Mouse (Mus musculus): Measurements from ENCODE around the gene Bmper. TPM values are rescaled to one million over a fixed set of nuclear protein-coding genes. Genes with fewer than 3 reads are reported as not detected.

Bmper gene
- total and polyA plus RNA-seq, 2 experiments from 2014 or later = 6.7 to 9.9 TPM

DNA sequence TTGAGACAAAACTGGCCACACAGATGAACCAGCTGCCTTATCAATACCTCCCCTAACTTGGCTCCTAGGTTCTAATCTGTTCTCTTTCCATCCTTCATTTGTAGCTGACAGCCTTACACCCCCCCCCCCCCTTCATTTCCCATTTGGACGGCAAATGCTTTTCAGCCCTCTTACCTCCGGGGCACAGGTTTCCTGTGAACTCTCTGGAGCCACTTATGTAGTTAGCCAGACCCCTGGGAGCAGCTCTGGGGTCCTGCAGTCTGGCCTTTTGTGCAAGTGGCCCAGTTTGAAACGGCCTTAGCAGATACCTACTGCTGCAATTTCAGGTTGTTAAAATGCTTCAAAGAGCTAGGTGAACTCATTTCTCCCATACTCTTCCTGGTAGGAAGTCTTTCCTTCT is 17.6 kb upstream of the Bmper start:
- no peak for ATAC-seq

DNA sequence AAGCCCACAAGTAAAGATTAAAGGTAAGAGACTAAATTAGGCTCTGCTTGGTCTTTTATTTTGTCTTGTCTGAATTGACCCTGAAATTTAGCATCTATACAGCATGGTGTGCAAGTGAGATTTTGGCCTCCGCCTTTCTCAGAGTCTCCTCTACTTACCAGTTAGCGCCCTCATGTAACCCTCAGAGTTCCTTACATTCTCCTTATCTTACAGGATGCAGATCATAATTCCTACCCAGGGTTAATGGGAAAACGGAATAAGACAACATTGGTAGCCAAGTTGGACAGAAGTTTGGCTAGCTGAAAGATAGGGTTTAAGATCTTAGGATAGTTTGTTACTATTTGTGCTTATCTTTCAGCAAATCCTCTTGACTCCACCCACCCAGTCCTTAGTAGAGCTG is 17.1 kb upstream of the Bmper start:
- TF ChIP-seq CTCF (IDR thresholded peaks at IDR 0.05; ENCODE audit: low read depth) = no peak
- H3K4me3 ChIP-seq (ENCODE audit: low read length) = no peak overlapping the region
- H3K27me3 ChIP-seq (ENCODE audit: insufficient read depth, low read length) = no peaks in the 10 kb centered on the region
- 91% methylated on average over 3 of the region's 3 CpGs for WGBS
- ATAC-seq (no peak), DNase-seq (ENCODE audit: low spot score) (no peak)
- no peaks in the 10 kb centered on the region for H3K36me3 ChIP-seq (ENCODE audit: insufficient read depth, low read length)
- H3K4me2 ChIP-seq (ENCODE audit: low read depth, low read length) = no peak overlapping the region
- H3K4me1 ChIP-seq (ENCODE audit: insufficient read depth, low read length) = peaks cover 16% of the 10 kb centered on the region
- no peak overlapping the region for H3K9ac ChIP-seq (replicated peaks; ENCODE audit: low read length)
- no peak overlapping the region for H3K27ac ChIP-seq
- no peaks in the 10 kb centered on the region for H3K9me3 ChIP-seq (ENCODE audit: low read length)

More for the DNA sequence above, 17.6 kb upstream of the Bmper start:
- Histone ChIP-seq H3K4me1 (ENCODE audit: insufficient read depth, low read length) (peaks cover 16% of the 10 kb centered on the region), H3K27ac (no peak overlapping the region), H3K9ac (replicated peaks; ENCODE audit: low read length) (no peak overlapping the region), H3K9me3 (ENCODE audit: low read length) (no peaks in the 10 kb centered on the region), H3K4me3 (ENCODE audit: low read length) (no peak overlapping the region), H3K27me3 (ENCODE audit: insufficient read depth, low read length) (no peaks in the 10 kb centered on the region), H3K4me2 (ENCODE audit: low read depth, low read length) (no peak overlapping the region), H3K36me3 (ENCODE audit: insufficient read depth, low read length) (no peaks in the 10 kb centered on the region)
- 13% methylated on average over 3 of the region's 3 CpGs for WGBS
- TF ChIP-seq CTCF (IDR thresholded peaks at IDR 0.05; ENCODE audit: low read depth) = no peak
- DNase-seq (ENCODE audit: low spot score) = no peak

GRCm38 (mm10) chr9:23206181-23206580 is 16.7 kb upstream of the Bmper start:
- WGBS = 80% methylated on average over 5 of the region's 5 CpGs

GRCm38 (mm10) chr9:23212303-23212702 is 10.6 kb upstream of the Bmper start:
- TF ChIP-seq CTCF (IDR thresholded peaks at IDR 0.05; ENCODE audit: low read depth) = peak; percentile 95
- no peaks in the 10 kb centered on the region for H3K27me3 ChIP-seq (ENCODE audit: insufficient read depth, low read length)
- no peak overlapping the region for H3K4me2 ChIP-seq (ENCODE audit: low read depth, low read length)
- WGBS = 3% methylated on average over 11 of the region's 11 CpGs
- no peak overlapping the region for H3K4me3 ChIP-seq (ENCODE audit: low read length)
- no peaks in the 10 kb centered on the region for H3K36me3 ChIP-seq (ENCODE audit: insufficient read depth, low read length)
- H3K9me3 ChIP-seq (ENCODE audit: low read length) = no peaks in the 10 kb centered on the region
- ATAC-seq (peak; percentile 90), DNase-seq (ENCODE audit: low spot score) (peak; percentile 89)
- H3K4me1 ChIP-seq (ENCODE audit: insufficient read depth, low read length) = no peaks in the 10 kb centered on the region
- H3K9ac ChIP-seq (replicated peaks; ENCODE audit: low read length) = no peak overlapping the region
- H3K27ac ChIP-seq = no peak overlapping the region

More at GRCm38 (mm10) chr9:23206181-23206580, 16.7 kb upstream of the Bmper start:
- ATAC-seq (no peak), DNase-seq (ENCODE audit: low spot score) (no peak)
- no peaks in the 10 kb centered on the region for H3K36me3 ChIP-seq (ENCODE audit: insufficient read depth, low read length)
- H3K27ac ChIP-seq = no peak overlapping the region
- H3K4me2 ChIP-seq (ENCODE audit: low read depth, low read length) = no peak overlapping the region
- no peak overlapping the region for H3K9ac ChIP-seq (replicated peaks; ENCODE audit: low read length)
- H3K4me3 ChIP-seq (ENCODE audit: low read length) = no peak overlapping the region
- H3K9me3 ChIP-seq (ENCODE audit: low read length) = no peaks in the 10 kb centered on the region
- H3K27me3 ChIP-seq (ENCODE audit: insufficient read depth, low read length) = no peaks in the 10 kb centered on the region
- TF ChIP-seq CTCF (IDR thresholded peaks at IDR 0.05; ENCODE audit: low read depth) = no peak
- H3K4me1 ChIP-seq (ENCODE audit: insufficient read depth, low read length) = peaks cover 16% of the 10 kb centered on the region

DNA sequence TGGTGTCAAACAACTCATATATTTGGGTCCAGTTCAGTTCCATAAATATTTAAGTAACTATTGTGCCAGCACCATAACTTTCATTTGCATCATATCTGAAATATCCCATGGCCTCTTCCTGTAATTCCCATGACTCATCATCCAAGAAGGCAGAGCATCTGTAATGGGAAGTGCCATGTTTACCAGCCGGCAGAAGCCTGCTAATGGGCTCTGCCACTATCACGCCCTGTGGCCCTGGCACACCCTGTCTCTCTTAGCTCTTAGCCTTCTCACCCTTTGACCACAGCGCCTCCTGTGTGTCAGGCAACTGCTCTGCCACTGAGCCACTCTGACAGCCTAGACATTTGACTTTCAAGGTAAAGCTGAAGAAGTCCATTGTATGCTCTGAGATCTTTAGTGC is 3.1 kb upstream of the Bmper start:
- DNase-seq (ENCODE audit: low spot score) (no peak), ATAC-seq (no peak)
- no peak overlapping the region for H3K9ac ChIP-seq (replicated peaks; ENCODE audit: low read length)
- no peak overlapping the region for H3K27ac ChIP-seq
- H3K9me3 ChIP-seq (ENCODE audit: low read length) = no peaks in the 10 kb centered on the region
- H3K36me3 ChIP-seq (ENCODE audit: insufficient read depth, low read length) = no peaks in the 10 kb centered on the region
- 55% methylated on average over 3 of the region's 3 CpGs for WGBS
- peak; percentile 52 for TF ChIP-seq CTCF (IDR thresholded peaks at IDR 0.05; ENCODE audit: low read depth)
- no peak overlapping the region for H3K4me2 ChIP-seq (ENCODE audit: low read depth, low read length)
- H3K4me1 ChIP-seq (ENCODE audit: insufficient read depth, low read length) = no peaks in the 10 kb centered on the region
- no peak overlapping the region for H3K4me3 ChIP-seq (ENCODE audit: low read length)
- no peaks in the 10 kb centered on the region; the same call in 1 of the 2 replicates for H3K27me3 ChIP-seq (ENCODE audit: insufficient read depth, low read length)

GRCm38 (mm10) chr9:23221976-23222375 is 900 bp upstream of the Bmper start:
- no peak for TF ChIP-seq CTCF (IDR thresholded peaks at IDR 0.05; ENCODE audit: low read depth)
- H3K4me1 ChIP-seq (ENCODE audit: insufficient read depth, low read length) = no peaks in the 10 kb centered on the region
- H3K27ac ChIP-seq = 0 out of 2 replicates have a peak overlapping the region, but pooled peaks have one; percentile 73
- H3K4me2 ChIP-seq (ENCODE audit: low read depth, low read length) = peak overlapping the region; percentile 98
- DNase-seq (ENCODE audit: low spot score) = peak; percentile 32
- H3K27me3 ChIP-seq (ENCODE audit: insufficient read depth, low read length) = no peaks in the 10 kb centered on the region; the same call in 1 of the 2 replicates
- H3K36me3 ChIP-seq (ENCODE audit: insufficient read depth, low read length) = no peaks in the 10 kb centered on the region
- 14% methylated on average over 5 of the region's 5 CpGs for WGBS
- H3K9ac ChIP-seq (replicated peaks; ENCODE audit: low read length) = peak overlapping the region; percentile 76
- peak overlapping the region; percentile 75 for H3K4me3 ChIP-seq (ENCODE audit: low read length)
- 0 out of 2 replicates have a peak, but pooled peaks have one; percentile 6 for ATAC-seq
- no peaks in the 10 kb centered on the region for H3K9me3 ChIP-seq (ENCODE audit: low read length)

- WGBS = under 1% methylated on average over 26 of the region's 26 CpGs
- no peaks in the 10 kb centered on the region for H3K9me3 ChIP-seq (ENCODE audit: low read length)
- H3K4me3 ChIP-seq (ENCODE audit: low read length) = peak overlapping the region; percentile 75
- H3K27ac ChIP-seq = peak overlapping the region; percentile 73
- no peak for TF ChIP-seq CTCF (IDR thresholded peaks at IDR 0.05; ENCODE audit: low read depth)
- DNase-seq (ENCODE audit: low spot score) = peak; percentile 50
- no peaks in the 10 kb centered on the region; the same call in 1 of the 2 replicates for H3K27me3 ChIP-seq (ENCODE audit: insufficient read depth, low read length)
- no peaks in the 10 kb centered on the region for H3K4me1 ChIP-seq (ENCODE audit: insufficient read depth, low read length)
- no peaks in the 10 kb centered on the region for H3K36me3 ChIP-seq (ENCODE audit: insufficient read depth, low read length)
- peak; percentile 47 for ATAC-seq
- H3K4me2 ChIP-seq (ENCODE audit: low read depth, low read length) = peak overlapping the region; percentile 98
- H3K9ac ChIP-seq (replicated peaks; ENCODE audit: low read length) = peak overlapping the region; percentile 76
Observed at GRCm38 (mm10) chr9:23222492-23222840, 410 bp upstream of the Bmper start.

Data from hindbrain, postnatal 0 days (tissue).